Mouse (Mus musculus) macrophage (primary cell): ENCODE data around the gene Sgpp2. TPM values are rescaled to one million over a fixed set of nuclear protein-coding genes. Genes with fewer than 3 reads are reported as not detected.

ENCODE experiments used
- H3K27ac ChIP-seq: fragments of 350-480 bp; formaldehyde crosslinking; 2 replicates; pipeline ENCODE4 v1.9.0; 2021
- H3K36me3 ChIP-seq: fragments of 350-480 bp; formaldehyde crosslinking; 2 replicates; pipeline ENCODE4 v1.9.0; 2021; ENCODE audit errors: inconsistent target
- H3K4me3 ChIP-seq: fragments of 350-480 bp; formaldehyde crosslinking; 2 replicates; pipeline ENCODE4 v1.9.0; 2021; ENCODE audit errors: inconsistent target
- H3K79me2 ChIP-seq: fragments of 350-480 bp; formaldehyde crosslinking; 2 replicates; pipeline ENCODE4 v1.9.0; 2021; ENCODE audit errors: inconsistent target
- WGBS: methylation state at CpG from one replicate; pipeline ENCODE4 v1.1.7; 2026; ENCODE audit warnings: inconsistent platforms; ENCODE audit not compliant: missing documents; 5-methylcytosine and 5-hydroxymethylcytosine counted together
- polyA plus RNA-seq: library from polyadenylated mRNA; stranded (reverse); fragments of 250-400 nt; gene quantifications from 3 replicates; pipeline ENCODE4 v1.2.4, GENCODE M21; 2018; ENCODE audit warnings: inconsistent platforms

Sgpp2 gene
- polyA plus RNA-seq, 1 experiment from 2014 or later = not detected

DNA sequence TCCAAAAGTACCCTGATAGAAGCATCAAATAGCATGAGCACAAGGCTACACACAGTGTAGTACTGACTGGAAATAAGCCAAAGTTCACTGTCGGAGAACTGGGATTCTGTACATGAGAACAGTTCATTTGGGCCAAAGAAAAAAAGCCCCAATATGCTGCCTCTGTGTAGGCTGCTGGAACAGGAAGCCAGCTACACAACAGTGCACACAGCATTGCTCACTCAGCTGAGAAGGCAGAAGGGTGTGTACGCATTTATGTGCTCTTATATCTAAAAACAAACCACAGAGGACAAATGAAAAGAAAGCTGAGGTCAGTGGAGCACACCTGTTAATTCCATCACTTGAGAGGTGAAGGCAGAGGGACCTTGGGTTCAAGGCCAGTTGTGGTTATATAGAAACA, 125.8 kb downstream of the Sgpp2 start:
- H3K4me3 ChIP-seq = no peak overlapping the region
- H3K36me3 ChIP-seq = peaks cover 10% of the 10 kb centered on the region; the same call in 1 of the 2 replicates
- H3K79me2 ChIP-seq = no peaks in the 10 kb centered on the region; the same call in 1 of the 2 replicates
- 95% methylated on average over 2 of the region's 2 CpGs for WGBS
- H3K27ac ChIP-seq = no peak overlapping the region

DNA sequence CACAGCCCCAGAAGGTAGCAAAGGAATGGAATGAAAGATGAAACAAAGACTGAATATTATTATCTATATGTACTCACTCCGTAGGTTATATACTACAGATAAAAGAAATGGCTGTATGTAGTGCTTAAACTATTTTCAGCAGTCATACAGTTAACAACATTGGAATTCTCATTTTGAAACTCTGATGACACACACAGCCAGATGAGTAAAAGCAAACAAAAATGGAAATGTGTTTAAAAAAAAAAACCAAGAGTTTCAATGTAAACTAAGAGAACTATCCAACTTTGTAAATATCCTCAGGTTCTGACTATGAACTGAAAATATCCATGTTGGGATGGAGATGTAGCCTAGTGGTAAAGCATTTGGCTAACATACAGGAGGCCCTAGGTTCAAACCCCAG, 126.3 kb downstream of the Sgpp2 start:
- H3K79me2 ChIP-seq = no peaks in the 10 kb centered on the region; the same call in 1 of the 2 replicates
- WGBS = 100% methylated on average over 1 of the region's 1 CpGs
- peaks cover 11% of the 10 kb centered on the region; the same call in 1 of the 2 replicates for H3K36me3 ChIP-seq
- H3K27ac ChIP-seq = no peak overlapping the region
- no peak overlapping the region for H3K4me3 ChIP-seq

DNA sequence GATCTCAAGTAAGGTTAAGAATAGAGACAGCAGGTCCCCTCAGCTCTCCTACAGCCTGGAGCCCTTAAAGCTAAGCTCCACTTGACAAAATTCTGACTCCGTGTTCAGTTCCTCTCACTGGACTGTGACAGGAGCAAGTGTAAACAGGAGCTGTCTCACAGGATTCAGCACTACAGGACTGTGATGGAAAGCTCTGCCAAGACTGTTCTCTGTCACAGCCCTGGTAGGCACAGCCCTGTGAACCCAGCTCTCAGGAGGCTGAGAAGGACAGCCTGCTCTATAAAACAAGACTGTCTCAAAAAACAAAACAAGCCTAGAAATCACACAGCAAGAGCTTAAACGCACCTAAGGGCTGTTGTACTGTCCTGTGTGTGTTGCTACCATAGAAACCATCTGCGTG, 127.0 kb downstream of the Sgpp2 start:
- WGBS = 93% methylated on average over 3 of the region's 3 CpGs
- peaks cover 16% of the 10 kb centered on the region; the same call in 1 of the 2 replicates for H3K36me3 ChIP-seq

DNA sequence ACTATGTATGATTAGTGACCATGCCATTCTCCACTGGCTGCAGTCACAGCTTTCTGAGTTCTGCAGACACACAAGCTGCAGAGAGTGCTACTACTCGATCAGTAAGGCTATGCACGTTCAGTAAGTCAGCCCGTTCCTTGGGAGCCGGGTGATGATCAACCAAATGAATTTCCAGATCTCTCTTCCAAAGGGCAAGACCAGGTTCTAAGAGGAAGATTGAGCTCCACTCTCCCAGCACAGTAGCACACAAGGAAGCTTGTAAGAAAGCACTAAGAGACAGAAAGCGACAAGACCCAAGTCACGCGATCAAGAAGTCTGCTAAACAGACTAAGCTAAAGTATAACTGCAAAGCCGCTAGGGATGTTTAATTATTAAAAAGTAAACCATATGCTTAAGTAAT, 130.6 kb downstream of the Sgpp2 start:
- Histone ChIP-seq H3K36me3 (peaks cover 45% of the 10 kb centered on the region; the same call in 1 of the 2 replicates), H3K4me3 (no peak overlapping the region), H3K79me2 (no peaks in the 10 kb centered on the region; the same call in 1 of the 2 replicates), H3K27ac (no peak overlapping the region)
- 99% methylated on average over 8 of the region's 8 CpGs for WGBS

More for the DNA sequence above, 127.0 kb downstream of the Sgpp2 start:
- no peaks in the 10 kb centered on the region; the same call in 1 of the 2 replicates for H3K79me2 ChIP-seq
- no peak overlapping the region for H3K27ac ChIP-seq
- no peak overlapping the region for H3K4me3 ChIP-seq

DNA sequence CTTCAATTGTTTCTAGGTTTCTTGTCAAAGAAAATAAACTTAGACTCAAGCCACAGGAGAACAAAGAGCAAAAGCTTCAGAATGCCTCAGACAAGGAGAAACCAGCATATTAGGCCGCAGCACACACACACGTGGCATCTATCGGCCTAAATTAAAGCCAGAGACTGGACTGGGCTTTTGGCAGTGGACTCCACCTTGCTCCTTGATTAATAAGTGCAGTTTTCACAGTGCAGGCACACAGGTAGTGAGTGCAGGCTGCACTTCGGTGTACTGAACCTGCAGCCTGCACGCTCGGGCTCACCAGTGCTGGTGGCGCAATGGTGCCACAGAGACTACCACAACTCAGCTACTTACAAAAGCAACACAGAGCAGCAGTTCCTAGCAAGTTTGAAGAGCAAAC, 132.9 kb downstream of the Sgpp2 start:
- H3K36me3 ChIP-seq = peaks cover 59% of the 10 kb centered on the region; the same call in 1 of the 2 replicates
- no peak overlapping the region for H3K4me3 ChIP-seq
- H3K27ac ChIP-seq = no peak overlapping the region
- no peaks in the 10 kb centered on the region; the same call in 1 of the 2 replicates for H3K79me2 ChIP-seq
- WGBS = 90% methylated on average over 7 of the region's 7 CpGs

DNA sequence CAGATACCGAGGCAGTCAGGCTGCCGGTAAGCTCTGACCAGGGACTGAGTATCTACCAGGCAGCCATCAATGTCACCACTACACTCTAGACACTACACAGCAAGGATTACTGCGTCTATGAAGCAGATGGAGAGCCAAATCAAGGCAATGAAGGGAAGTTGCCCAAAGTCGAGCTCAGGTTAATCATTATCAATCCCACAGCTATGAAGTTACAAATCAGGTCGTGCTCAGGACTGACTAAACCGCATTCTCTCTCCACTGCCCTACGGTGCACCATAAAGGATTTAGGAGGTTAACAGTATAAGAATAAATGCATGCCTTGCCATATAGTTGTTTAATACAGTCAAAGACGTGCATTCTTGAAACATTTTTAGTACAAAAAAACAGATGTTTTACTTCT, 136.1 kb downstream of the Sgpp2 start:
- Histone ChIP-seq H3K27ac (no peak overlapping the region), H3K36me3 (peaks cover 70% of the 10 kb centered on the region; the same call in 1 of the 2 replicates), H3K4me3 (no peak overlapping the region), H3K79me2 (no peaks in the 10 kb centered on the region)
- WGBS = 97% methylated on average over 8 of the region's 8 CpGs

DNA sequence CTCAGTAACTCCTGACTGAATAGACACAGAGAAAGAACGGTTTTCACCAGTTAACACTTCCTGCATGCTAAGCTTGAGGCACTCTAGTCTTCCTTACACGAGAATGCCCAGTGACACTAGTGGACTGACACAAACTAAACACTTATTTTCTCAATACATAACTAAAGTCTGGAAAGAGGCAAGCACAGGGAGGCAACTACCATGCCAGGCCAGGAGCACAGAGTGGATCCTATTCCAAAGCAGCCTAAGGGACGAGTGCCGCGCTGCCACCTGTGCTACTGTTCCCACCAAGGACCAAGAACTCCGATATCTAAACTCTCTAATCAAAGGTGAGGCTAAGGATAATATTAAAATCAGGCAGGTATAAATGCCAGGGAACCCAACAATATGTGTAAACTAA, 136.6 kb downstream of the Sgpp2 start:
- Histone ChIP-seq H3K27ac (no peak overlapping the region), H3K4me3 (no peak overlapping the region), H3K79me2 (no peaks in the 10 kb centered on the region), H3K36me3 (peaks cover 74% of the 10 kb centered on the region; the same call in 1 of the 2 replicates)
- 96% methylated on average over 6 of the region's 6 CpGs for WGBS

DNA sequence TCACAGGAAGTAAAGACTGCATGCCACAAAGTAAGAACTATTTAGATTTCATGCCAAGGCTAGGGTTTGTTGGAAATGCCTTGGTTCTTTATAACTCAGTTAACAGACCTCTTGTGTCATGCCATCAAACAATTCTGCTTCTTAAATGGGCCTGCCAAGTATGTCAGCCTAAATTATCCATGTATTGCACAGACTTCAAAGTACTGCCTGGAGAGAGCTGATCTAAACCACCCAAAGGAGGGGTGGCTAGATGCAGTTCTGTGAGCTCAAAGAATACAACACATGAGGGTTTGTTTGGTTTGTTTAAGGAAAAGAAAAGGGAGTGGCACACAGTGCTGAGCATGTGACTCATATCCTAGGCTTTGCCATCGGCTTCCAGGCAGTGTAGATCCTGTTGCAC, 137.9 kb downstream of the Sgpp2 start:
- 90% methylated on average over 1 of the region's 1 CpGs for WGBS
- Histone ChIP-seq H3K79me2 (no peaks in the 10 kb centered on the region), H3K36me3 (peaks cover 75% of the 10 kb centered on the region), H3K4me3 (no peak overlapping the region), H3K27ac (no peak overlapping the region)

DNA sequence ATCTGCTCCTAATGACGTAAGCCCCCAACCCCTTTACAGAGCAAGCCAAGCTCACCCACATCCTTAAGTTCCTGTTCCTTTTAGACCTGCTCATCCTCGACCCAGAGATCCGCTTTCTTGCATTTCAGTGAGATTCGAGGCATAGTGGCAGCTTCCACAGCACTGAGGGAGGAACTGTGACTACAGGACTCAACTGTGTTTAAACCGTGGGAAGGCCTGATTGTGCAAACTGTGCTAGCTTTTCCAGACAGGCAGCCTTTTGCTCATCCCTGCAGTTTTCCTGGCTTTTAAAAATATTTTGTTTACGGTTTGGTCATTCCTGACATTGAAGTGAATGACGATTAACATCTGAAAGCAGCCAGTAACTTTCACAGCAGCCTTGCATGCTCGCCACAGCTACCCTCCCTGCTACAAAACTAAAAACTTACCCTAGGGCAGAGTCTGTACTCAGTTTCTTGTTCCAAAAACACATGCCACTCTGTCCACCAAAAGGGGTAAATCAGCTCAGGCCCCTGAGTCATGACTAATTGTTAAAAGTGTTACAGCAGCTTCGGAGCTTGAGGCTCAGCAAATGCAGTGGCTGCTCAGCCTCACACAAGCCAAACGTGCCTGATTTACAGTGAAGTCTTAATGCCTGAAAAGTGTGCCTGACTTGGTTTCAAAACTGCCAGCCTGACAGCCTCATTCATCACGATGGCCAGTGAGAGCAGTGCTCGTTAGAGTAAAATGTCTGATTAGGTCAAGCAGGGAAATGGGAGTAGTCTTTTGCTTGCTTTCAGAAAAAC, 141.1 kb downstream of the Sgpp2 start:
- Histone ChIP-seq H3K79me2 (no peaks in the 10 kb centered on the region), H3K4me3 (no peak overlapping the region), H3K36me3 (peaks cover 77% of the 10 kb centered on the region), H3K27ac (no peak overlapping the region)
- 94% methylated on average over 12 of the region's 12 CpGs for WGBS

DNA sequence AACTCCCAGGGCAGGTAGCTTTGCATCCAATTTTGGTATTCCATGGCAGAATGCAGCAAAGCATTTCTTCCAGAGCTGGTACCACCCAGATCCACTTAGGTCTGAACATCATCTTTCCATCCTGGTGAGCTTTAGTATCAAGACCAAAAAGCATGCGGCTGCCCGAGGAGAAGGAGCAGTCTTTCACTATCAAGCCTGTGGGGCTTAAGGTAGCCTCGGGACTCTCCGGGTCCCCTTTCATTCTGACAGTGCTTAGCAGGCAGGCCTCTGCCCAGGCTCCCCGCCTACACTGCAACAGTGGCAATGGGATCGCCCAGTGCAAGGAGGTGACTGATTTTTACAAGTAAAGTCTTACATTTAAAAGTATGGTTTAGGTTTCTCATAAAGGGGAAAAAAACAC, 142.4 kb downstream of the Sgpp2 start:
- H3K4me3 ChIP-seq = no peak overlapping the region
- H3K36me3 ChIP-seq = peaks cover 81% of the 10 kb centered on the region
- no peaks in the 10 kb centered on the region for H3K79me2 ChIP-seq
- WGBS = 96% methylated on average over 6 of the region's 6 CpGs
- no peak overlapping the region for H3K27ac ChIP-seq

DNA sequence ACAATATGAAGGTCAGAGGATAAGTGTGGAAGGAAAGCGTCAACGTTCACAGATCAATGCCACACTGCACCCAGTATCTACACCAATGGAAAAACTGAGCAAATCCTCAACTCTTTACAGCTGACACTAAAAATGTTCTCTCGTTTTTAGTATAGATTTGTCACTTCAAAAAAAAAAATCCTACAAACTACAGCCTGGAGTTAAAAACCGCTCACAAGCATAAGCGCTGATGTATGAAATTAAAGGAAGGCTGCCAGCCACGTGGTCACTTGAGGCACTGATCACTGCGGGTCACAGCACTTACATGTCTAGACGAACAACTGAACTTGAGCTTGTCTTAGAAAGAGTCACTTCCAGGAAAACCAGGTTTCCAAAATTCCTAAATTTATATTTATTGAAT, 143.7 kb downstream of the Sgpp2 start:
- 95% methylated on average over 8 of the region's 8 CpGs for WGBS
- Histone ChIP-seq H3K27ac (no peak overlapping the region), H3K36me3 (peaks cover 87% of the 10 kb centered on the region), H3K79me2 (no peaks in the 10 kb centered on the region), H3K4me3 (no peak overlapping the region)

DNA sequence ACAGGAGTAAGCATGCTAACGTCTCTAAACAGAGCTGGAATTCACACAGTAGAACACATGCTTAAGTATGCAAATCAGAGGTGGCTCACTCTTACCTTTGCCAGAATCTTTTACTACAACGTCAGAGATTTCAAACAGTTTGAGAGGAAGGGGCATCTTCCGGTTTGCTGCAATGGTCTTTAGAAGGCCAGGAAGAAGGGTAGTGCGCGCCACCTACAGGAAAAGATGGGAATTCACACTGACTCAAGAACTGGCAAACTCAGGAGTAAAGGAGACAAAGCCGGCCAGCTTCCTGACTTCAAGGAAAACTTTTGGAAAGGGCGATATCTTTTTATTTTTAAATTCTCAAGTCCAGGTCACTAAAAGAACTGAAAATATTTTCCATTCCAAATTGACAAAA, 144.5 kb downstream of the Sgpp2 start:
- no peak overlapping the region for H3K27ac ChIP-seq
- H3K36me3 ChIP-seq = peaks cover 87% of the 10 kb centered on the region
- no peaks in the 10 kb centered on the region for H3K79me2 ChIP-seq
- 62% methylated on average over 7 of the region's 7 CpGs for WGBS
- no peak overlapping the region for H3K4me3 ChIP-seq

Other genes with a start within 250 kb of the Sgpp2 start
- gene Pax3, start 113.2 kb upstream of the Sgpp2 start, polyA plus RNA-seq = not detected in 3 replicates
- gene Farsb, start 178.6 kb downstream of the Sgpp2 start, polyA plus RNA-seq = 50.9 to 101 TPM (median 89.1 TPM) in 3 replicates
- not detected in 3 replicates for gene Mogat1, start 200.6 kb downstream of the Sgpp2 start, polyA plus RNA-seq
- not detected in 3 replicates for gene BC035947, start 201.8 kb downstream of the Sgpp2 start, polyA plus RNA-seq